Mouse (Mus musculus) brain, embryonic 18.5 days (tissue): ENCODE data around the gene Kank1.

Experiments
- DNase-seq: peaks from one replicate; pipeline ENCODE4 v3.0.0-alpha.2; 2012; ENCODE audit warnings: low read depth, low spot score

The Kank1 gene

DNA sequence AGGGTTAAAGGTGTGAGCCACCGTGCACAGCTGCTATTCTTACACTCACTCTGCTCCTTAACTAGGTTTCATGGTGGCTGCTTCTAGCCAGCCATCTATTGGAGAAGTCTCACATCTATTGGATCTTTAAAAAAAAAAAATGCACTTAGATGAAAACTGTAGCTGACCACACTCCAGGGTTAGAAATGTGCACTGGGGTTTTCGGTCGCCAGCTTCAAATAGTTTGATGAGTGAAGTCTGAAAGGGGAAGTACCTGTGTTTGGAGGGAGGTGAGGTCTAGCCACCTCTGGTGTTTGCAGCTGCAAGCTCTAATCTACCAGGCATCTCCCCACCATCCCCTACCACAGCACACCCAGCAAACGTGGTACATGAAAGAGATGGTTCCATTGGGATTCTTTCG is 74.2 kb downstream of the Kank1 start:
- no peak for DNase-seq

DNA sequence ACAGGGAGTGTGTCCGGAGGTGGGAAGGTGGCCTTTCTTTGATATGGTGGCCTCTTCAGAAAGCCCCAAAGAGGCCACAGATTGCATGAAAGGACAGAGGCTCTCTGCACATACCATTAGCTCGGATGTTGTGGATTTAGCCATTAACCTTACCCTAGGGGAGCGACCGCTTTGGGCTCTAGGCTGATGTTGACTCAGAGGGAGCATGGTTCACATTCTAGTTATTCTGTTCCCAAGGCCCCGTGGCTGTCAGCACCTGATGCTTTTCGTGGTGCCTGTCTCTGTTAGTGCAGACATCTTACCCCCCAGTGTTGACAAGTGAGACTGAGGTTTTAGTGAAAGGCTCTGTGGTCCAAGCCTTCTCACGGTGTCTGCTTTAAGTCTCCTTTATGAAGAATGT is 74.9 kb downstream of the Kank1 start:
- no peak for DNase-seq

GRCm38 (mm10) chr19:25315458-25315889 is 78.7 kb downstream of the Kank1 start:
- DNase-seq: no peak

- DNase-seq: no peak
Observed at GRCm38 (mm10) chr19:25315993-25316392, 79.2 kb downstream of the Kank1 start.

DNA sequence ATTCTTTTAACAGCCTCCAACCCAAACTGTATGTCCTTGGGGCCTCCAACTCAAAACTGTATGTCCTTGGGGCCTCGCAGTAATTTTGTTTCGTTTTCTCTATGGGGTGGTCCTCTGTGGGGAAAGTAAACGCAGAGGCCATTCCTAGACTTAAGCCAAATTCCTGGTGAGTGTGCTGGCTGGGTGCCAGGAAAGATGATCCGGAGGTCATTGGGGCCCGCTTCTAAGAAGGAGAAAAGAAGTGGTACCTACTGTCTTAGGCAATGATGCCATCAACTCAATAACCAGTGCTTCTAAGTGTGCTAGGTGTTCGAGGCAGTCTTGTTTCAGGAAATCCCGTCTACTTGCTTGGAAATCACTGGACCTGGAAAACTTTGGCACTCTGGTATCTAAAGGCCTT is 87.5 kb downstream of the Kank1 start:
- DNase-seq: no peak

DNA sequence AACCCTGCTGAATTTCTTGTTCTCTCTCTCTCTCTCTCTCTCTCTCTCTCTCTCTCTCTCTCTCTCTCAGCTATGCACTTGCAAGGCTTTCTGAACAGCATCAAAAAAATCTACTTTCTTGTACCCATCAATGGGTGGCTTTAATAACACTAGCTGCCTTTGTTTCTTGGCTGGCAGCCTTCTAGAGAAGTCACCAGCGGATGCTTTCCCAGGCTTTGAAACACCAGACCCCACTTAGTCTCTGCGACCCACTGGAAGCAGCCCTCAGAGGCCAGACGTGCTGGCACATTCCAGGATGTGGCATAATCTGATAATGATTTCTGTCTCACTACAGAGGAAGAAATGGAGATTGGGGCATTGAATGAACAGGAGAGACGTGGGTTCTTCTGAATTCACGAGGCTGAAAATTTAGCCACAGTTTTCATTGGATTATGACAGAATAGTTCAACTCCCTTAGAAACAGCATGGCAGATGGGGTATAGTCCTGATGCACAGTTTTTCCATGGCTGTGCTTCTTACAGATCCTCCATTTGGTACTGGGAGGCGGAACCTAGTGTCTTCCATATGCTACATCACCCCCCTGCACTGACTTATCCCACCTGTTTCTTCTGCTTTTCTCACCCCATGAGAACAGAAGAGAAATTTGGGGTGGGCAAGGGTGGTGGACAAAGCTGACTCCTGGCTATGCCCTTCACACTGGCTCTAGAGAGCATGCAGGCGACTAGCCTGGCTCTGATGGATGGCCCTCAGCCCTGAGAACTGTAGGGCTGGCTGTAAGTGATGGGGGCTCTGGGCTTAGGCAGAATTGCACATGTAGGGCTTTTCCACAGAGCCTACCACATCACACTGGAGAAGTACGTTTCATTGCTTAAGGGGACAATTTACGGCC is 88.6 kb downstream of the Kank1 start:
- no peak for DNase-seq

DNA sequence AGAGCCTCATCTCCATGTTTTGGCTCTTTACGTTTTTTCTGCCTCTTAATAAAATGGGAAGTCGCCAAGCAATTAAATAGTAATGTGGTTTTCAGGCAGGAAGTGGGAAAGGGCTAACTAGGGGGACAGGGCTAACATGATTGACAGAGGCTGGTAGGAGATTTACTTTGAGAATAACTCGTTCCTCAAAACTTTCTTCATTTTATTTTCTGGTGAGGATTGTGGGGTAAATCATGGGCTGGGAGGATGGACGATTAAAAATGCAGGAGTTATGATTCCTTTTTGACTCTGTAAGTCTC is 89.2 kb downstream of the Kank1 start:
- DNase-seq: no peak

GRCm38 (mm10) chr19:25327633-25328032 is 90.9 kb downstream of the Kank1 start:
- DNase-seq: no peak

GRCm38 (mm10) chr19:25334360-25334759 is 97.6 kb downstream of the Kank1 start:
- DNase-seq: no peak

DNA sequence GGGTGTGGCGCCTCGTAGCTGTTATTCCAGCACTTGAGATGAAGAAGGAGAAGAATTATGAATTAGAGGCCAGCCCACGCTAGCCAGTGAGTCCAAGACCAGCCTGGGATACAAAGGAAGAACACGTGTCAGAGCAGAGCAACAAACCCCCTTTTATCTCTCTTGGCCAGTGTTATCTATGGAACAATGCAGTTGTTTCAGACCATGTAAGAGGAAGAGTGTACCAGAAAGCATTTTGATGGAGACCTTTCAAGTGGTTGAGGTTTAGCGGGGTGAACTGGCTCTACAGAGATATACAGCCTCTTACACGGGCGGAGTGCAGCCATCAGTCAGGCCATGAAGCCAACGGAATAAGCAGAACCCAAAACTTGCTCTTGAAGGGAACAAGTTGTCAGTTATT is 100.0 kb downstream of the Kank1 start:
- no peak for DNase-seq

DNA sequence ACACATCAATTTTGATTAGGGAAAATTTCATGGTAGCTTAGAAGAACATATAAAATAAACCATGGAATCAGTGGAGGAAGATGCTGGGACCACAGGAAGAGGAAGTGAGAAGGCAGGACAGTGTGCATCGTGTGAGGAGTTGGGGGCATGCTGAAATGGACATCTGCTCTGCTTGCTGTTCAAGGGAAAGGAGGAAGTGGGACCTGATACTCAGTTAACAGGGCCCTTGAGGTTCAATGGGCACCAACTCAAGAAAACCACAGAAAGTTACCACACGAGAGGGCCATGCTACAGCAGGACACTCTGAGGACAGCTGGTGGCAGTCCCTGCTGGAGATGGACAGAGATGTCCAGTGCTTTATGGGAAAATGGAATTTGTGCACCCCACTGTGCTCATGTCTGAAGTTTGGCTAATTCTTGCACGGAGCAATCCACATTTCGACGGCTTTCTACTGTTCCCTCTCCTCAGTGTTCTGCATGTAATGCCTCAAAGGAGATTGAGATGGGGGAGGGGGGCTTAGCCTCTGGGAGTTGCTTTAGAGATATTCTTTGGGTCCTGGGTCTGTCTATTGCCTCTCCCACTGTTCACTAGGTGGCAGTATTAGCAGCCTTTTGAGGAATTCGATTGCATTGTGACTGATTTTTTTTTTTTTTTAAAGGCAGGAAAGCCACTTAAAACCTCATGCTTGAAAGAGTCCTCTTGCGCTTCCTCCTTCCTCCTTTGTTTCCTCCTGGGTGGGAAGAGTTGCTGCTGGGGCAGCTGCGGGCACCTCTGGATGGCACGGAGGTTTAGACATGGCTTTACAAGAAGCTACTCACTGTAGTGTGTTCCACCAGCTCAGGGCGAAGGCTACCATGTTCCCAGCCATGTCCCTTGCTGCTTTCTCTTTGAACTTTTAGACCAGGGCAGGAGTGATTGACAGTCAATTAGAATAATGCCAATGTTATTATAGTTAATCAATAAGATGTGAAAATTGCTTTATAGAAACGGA is 104.2 kb downstream of the Kank1 start:
- DNase-seq: peak; percentile 59

DNA sequence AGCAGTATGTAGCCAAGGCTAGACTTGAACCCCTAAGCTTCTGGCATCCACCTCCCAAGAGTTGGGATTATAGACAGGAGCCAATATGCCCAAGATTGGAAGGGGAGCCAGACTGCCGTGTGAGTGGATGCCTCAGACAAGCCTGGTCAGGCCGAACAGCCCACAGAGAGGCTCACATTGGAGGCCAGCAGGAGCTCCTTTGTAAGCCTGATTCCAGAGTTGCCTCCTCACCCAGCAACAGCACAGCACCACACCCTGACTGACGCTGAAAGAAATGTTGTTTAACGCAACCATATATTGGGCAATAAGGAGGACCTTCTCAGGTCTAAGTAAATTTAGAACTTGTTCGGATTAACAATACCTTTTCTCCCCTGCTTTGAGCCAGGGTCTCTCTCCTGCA is 105.3 kb downstream of the Kank1 start:
- DNase-seq: no peak

DNA sequence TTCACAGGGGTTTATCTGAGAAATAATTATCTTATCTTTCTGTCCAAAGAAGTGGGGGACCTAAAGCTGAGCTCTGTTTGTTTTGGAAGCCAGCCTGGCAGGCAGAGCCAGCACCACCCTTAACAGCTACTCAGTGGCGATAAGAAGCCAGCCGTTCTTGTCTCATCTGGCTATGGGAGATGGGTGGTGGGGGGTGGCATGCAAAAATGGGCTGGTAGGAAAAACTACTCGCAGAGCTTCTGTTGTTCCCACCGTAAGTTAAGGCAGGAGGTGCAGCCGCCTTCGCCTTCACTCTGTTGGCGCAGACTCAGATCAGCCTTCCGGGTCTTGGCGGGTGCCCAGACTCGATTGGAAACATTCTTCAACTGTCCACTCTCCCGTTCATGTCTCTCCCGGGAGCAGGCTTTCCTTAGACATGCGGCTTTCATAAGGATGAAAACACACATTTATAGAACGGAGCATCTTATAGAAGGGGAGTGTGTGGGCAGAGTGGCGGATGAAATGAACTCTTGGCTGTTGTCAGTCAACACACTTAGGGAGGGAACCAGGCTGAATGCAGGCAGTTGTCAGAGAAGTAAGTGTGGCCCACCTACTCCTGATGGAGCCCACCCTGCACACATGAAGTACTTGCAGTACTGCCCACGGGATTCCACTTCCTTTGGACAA is 107.0 kb downstream of the Kank1 start:
- DNase-seq: no peak

GRCm38 (mm10) chr19:25344371-25344770 is 107.6 kb downstream of the Kank1 start:
- DNase-seq: no peak

- DNase-seq: no peak
Observed at GRCm38 (mm10) chr19:25345972-25346371, 109.2 kb downstream of the Kank1 start.

DNA sequence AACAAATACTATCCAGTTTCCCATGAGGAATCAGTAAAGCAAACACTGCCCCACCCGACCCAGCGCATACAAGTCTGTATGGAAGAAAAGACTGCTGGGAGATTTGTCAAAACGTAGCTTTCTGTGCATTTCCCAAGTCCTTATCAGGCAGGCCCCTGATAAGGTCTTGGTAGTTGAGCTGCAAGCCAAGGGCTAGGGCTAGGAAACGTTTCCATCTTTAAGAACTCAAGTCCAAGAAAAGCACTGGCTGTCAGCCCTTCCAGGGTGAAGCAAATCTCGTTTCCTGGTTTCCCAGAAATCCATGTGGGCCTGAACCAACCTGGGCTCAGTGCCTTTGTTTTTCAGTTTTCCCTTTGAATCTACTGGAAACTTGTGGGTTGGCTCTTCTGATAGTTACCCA is 110.7 kb downstream of the Kank1 start:
- no peak for DNase-seq

- no peak for DNase-seq
Observed at GRCm38 (mm10) chr19:25351257-25351955, 114.6 kb downstream of the Kank1 start.

DNA sequence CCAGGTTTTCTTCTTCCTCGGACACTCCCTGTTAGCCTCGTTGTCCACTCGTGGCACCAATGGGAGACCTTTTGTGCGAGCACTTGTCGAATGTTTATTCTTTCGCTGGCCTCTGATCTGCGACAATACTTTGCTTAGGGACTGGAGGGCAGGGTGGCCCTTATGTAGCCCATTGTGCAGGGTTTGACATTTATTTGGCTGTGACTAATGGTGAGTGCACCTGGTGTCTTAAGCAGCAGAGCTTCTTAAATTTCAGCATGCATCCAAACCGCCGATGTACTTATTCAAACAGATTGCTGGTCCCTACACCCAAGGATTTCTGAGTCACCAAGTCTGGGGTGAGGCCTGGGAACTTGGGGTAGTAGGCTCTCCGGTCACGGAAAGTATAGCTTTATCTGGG is 120.3 kb downstream of the Kank1 start:
- no peak for DNase-seq

DNA sequence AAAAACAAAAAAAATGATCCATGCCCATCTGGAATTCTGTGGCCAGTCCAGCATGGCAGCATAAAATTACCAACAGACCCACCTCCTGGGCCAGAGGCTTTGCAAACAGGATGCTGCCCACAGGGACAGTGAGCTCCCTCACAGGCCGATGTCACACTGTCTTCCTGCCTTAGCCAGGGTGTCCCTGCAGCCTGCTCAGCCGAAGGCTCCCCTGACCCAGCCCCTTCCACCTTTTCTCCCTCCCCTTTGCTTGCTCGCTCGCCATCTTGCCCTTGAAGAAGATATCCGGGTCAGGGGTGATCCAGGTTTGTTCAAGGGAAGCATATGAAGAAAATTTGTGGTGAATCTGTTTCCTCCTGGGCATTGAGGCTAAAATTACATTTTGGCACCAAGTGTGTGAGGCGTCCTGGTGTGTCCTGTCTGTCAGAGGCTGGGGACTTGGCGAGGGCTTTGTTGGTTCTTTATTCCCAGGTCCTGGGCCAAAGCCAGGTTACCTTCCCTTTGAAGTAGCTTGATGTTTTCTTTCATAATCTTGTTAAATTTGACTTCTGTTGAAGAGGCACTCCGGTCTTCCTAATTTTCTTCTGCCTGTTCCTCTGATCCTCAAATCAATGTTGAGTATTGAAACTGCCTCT is 121.8 kb downstream of the Kank1 start:
- no peak for DNase-seq

- DNase-seq: no peak
Observed at GRCm38 (mm10) chr19:25360571-25361029, 123.8 kb downstream of the Kank1 start.

- no peak for DNase-seq
Observed at GRCm38 (mm10) chr19:25361956-25362355, 125.2 kb downstream of the Kank1 start.
